Mouse (Mus musculus) liver, adult 2 months (tissue): ENCODE measurements around the gene Akt1. TPM values are rescaled to one million over a fixed set of nuclear protein-coding genes. Genes with fewer than 3 reads are reported as not detected.
A peak's percentile ranks its signal among the peaks of the same experiment; 100 is the strongest.

ENCODE experiments used
- DNase-seq: peaks from one replicate; pipeline ENCODE4 v3.0.0-alpha.2; 2011; ENCODE audit warnings: low read depth, low spot score; ENCODE audit errors: extremely low read depth
- H3K27ac ChIP-seq: fragments of 200-500 bp; replicated peaks from 2 replicates; pipeline ENCODE4 v1.5.1; 2012; ENCODE audit warnings: low read depth, mild to moderate bottlenecking, control low read depth, inconsistent platforms, low read length; ENCODE audit not compliant: insufficient read depth
- H3K27me3 ChIP-seq: fragments of 200-500 bp; 2 replicates; pipeline ENCODE4 v1.6.1; 2012; ENCODE audit warnings: mild to moderate bottlenecking, moderate library complexity, low read length, inconsistent platforms; ENCODE audit not compliant: control insufficient read depth, insufficient read depth
- H3K36me3 ChIP-seq: fragments of 200-500 bp; 2 replicates; pipeline ENCODE4 v1.6.1; 2012; ENCODE audit warnings: low read length, inconsistent platforms; ENCODE audit not compliant: control insufficient read depth, insufficient read depth
- H3K4me1 ChIP-seq: fragments of 200-500 bp; 2 replicates; pipeline ENCODE4 v1.6.1; 2011; ENCODE audit warnings: low read length; ENCODE audit not compliant: control insufficient read depth, insufficient read depth
- H3K4me3 ChIP-seq: fragments of 200-500 bp; 2 replicates; pipeline ENCODE4 v1.5.1; 2011; ENCODE audit warnings: low read depth, mild to moderate bottlenecking, control low read depth, low read length, moderate library complexity; ENCODE audit not compliant: insufficient read depth
- H3K79me2 ChIP-seq: fragments of 200-500 bp; 2 replicates; pipeline ENCODE4 v1.6.1; 2012; ENCODE audit warnings: inconsistent platforms, mild to moderate bottlenecking, low read length, moderate library complexity; ENCODE audit not compliant: control insufficient read depth, insufficient read depth
- H3K9ac ChIP-seq: fragments of 200-500 bp; 2 replicates; pipeline ENCODE4 v1.6.1; 2012; ENCODE audit warnings: low read depth, mild to moderate bottlenecking, control low read depth, inconsistent platforms, low read length
- CTCF ChIP-seq: fragments of 200-500 bp; IDR thresholded peaks from 2 replicates; pipeline ENCODE4 v1.5.1; 2011; ENCODE audit warnings: low read depth, low read length, control low read depth
- POLR2A ChIP-seq: fragments of 200-500 bp; IDR thresholded peaks from 2 replicates; pipeline ENCODE4 v1.6.1; 2011; ENCODE audit warnings: low read length, control low read depth; ENCODE audit not compliant: insufficient read depth; ENCODE audit errors: extremely low read depth
- WGBS: fragments of 180-500 bp; shearing (Covaris S2); methylation state at CpG from one replicate; pipeline ENCODE4 v1.1.7; 2018; 5-methylcytosine and 5-hydroxymethylcytosine counted together
- polyA plus RNA-seq: library from polyadenylated mRNA; depleted of rRNA; stranded (reverse); fragments of >200 nt; gene quantifications from 2 replicates; pipeline ENCODE4 v1.2.3, GENCODE M21; 2012
- total RNA-seq: library from RNA; depleted of rRNA; stranded (reverse); fragments of >200 nt; gene quantifications from 2 replicates; pipeline ENCODE4 v1.2.3, GENCODE M21; 2014

The Akt1 gene
- total and polyA plus RNA-seq, 2 experiments = 31.8 to 60.5 TPM

DNA sequence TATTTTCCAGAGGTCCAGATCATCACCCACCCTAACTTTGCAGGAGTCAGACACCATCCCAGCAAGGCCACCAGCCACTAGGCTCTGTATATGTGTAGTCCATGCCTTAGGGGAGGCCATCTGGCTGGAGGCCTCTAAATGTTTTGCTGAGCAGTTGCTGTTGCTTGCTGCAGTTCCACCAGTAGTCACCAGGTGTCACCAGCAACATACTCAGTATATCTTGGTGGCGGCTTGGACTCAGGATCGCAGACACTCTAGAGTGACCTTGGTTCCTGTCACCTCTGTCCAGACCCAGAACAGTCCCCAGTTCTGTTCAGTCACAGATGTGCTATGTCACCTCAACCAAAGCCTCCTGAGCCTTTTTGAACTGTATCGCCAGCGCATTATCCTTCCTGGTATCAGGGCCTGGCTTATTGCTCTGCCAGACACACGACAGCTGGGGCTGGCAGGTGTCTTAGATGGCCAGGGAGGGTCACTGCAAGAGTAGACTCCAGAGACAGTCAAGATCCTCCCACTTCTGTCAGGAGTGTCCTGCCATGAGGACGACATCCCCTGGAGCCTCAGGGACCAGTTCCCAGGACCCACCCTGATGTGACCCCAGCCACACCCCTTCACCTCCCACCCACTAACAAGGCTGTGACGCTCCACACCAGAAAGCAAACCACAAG is 21.4 kb downstream of the Akt1 start:
- H3K79me2 ChIP-seq = no peaks in the 10 kb centered on the region
- no peaks in the 10 kb centered on the region for H3K4me1 ChIP-seq
- peaks cover 4% of the 10 kb centered on the region; the same call in 1 of the 2 replicates for H3K36me3 ChIP-seq
- DNase-seq = peak; percentile 71
- no peaks in the 10 kb centered on the region for H3K27me3 ChIP-seq
- no peak overlapping the region for H3K27ac ChIP-seq
- 44% methylated on average over 7 of the region's 7 CpGs for WGBS
- TF ChIP-seq POLR2A (no peak), CTCF (peak; percentile 86)
- H3K9ac ChIP-seq = no peak overlapping the region
- no peak overlapping the region for H3K4me3 ChIP-seq

DNA sequence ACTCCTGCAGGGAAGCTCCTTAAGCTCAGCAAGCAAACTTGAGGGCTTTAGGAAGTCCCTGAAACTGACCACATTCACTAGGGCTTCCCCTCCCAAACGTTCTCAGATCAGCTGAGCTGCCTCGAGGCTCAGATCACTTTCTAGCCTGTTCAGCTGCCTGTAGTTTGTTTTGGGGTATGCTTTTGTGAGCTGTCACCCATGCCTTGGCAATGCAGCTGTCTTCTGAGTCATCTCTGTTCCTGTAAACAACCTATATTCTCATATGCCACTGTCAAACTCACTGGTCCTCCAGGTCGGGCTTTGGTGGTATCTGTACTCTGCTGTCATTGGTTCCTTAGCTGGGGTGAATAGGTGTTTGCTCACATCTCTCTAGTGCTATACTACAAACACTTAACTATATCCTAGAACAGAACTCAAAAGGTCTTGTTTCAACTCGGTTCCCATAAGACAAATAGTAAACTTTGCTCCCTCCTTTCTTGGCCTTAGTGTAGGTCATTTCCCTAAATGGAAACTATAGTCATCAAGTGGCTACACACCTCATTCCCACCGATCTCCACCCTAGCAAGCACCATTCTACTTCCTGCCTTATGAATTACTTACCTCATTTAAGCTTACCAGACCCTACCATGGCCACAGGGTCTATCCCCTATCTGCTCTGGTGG is 22.8 kb downstream of the Akt1 start:
- Histone ChIP-seq H3K27me3 (no peaks in the 10 kb centered on the region), H3K4me3 (no peak overlapping the region), H3K27ac (no peak overlapping the region), H3K4me1 (no peaks in the 10 kb centered on the region), H3K9ac (no peak overlapping the region), H3K36me3 (no peaks in the 10 kb centered on the region; the same call in 1 of the 2 replicates), H3K79me2 (no peaks in the 10 kb centered on the region)
- no peak for DNase-seq
- no peak for TF ChIP-seq CTCF
- 79% methylated on average over 5 of the region's 5 CpGs for WGBS

DNA sequence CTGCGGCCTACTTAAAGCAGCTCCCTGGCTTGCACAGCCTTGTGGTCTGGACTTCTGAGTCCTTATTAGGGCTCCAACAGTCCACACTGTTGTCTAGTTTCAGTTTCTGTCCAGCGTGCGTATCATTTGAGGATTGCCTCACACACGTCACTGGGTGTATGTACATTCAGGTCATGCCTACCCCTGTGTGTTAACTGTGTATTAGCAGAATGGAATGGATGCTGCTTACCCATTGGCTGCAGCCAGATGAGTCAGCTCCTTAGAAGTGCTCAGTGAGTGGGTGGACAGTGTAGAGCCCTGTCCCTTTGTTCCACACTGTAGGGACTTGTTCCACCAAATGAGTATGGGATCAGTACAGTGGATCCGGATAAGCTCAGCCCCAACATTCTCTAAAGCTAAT is 26.6 kb downstream of the Akt1 start:
- Histone ChIP-seq H3K27ac (no peak overlapping the region), H3K79me2 (no peaks in the 10 kb centered on the region), H3K9ac (no peak overlapping the region), H3K4me3 (no peak overlapping the region), H3K27me3 (no peaks in the 10 kb centered on the region), H3K36me3 (no peaks in the 10 kb centered on the region), H3K4me1 (peaks cover 5% of the 10 kb centered on the region; the same call in 1 of the 2 replicates)
- TF ChIP-seq POLR2A (no peak), CTCF (no peak)
- no peak for DNase-seq
- WGBS = 87% methylated on average over 5 of the region's 5 CpGs

DNA sequence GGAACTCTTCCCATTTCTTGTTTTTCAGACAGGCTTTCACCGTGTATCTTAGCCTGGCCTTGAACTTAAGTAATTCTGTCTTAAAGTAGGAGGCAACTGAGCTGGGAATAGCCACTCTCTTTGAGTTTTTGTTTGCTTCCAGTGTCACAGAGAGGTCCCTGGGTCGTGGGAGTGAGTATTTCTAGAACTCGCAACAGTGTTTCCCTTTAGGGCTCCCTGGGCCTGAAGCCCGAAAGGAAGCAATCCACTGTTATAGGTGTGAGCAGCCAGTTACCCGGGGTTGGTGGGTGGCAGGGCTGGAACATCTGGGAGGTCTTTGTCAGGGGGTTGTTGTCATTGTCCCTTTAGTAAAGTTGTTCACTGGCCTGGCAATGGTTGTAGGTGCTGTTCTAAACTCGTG is 28.5 kb downstream of the Akt1 start:
- no peak for TF ChIP-seq POLR2A
- no peak overlapping the region for H3K27ac ChIP-seq
- H3K79me2 ChIP-seq = no peaks in the 10 kb centered on the region
- no peak overlapping the region for H3K9ac ChIP-seq
- H3K4me1 ChIP-seq = peaks cover 8% of the 10 kb centered on the region
- DNase-seq = no peak
- no peaks in the 10 kb centered on the region for H3K27me3 ChIP-seq
- H3K4me3 ChIP-seq = no peak overlapping the region
- no peaks in the 10 kb centered on the region for H3K36me3 ChIP-seq
- 75% methylated on average over 6 of the region's 6 CpGs for WGBS

DNA sequence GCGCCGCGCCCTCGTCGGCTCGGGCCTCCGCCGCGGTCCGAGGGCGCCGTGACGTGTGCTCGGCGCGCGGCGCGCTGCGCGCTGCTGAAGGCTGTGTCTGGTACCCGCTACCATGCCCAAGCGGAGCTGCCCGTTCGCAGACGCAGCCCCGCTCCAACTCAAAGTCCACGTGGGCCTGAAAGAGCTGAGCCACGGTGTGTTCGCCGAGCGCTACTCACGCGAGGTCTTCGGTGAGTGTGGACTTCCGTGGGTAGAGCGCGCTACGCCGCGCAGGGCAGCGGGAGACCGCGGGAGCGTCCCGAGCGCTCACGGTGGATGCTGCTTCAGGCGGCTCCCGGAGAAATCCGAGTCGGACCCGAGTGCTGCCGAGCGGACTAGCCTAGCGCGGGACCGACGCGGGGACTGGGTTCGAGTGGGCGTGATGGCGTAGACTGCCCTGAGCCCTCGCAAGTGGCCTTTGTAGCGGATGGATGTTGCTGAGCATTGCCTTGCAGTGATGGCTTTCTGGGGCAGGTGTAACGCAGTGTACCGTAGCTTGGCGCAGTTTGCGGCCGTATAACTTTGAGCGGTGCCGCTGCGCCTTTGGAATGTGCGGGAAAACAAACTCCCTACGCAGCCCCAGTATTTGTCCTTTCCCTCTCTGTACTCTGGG is 29.7 kb downstream of the Akt1 start:
- under 1% methylated on average over 75 of the region's 75 CpGs for WGBS
- TF ChIP-seq POLR2A = peak; percentile 68
- no peak for TF ChIP-seq CTCF
- Histone ChIP-seq H3K4me3 (peak overlapping the region; percentile 70), H3K4me1 (peaks cover 11% of the 10 kb centered on the region), H3K27ac (peak overlapping the region; percentile 19; the same call in 1 of the 2 replicates), H3K27me3 (no peaks in the 10 kb centered on the region), H3K36me3 (no peaks in the 10 kb centered on the region), H3K9ac (peak overlapping the region; percentile 72), H3K79me2 (no peaks in the 10 kb centered on the region)
- DNase-seq = no peak
